Mouse (Mus musculus) lung, embryonic 15.5 days (tissue): ENCODE results near the gene Cdc42bpa. TPM values are rescaled to one million over a fixed set of nuclear protein-coding genes. Genes with fewer than 3 reads are reported as not detected.

Experiments used
- ATAC-seq: fragments of 200-750 bp; cut with Nextera tagmentation; 2 replicates; pipeline ENCODE4 v1.8.0; 2017; ENCODE audit warnings: moderate number of reproducible peaks, borderline replicate concordance; ENCODE audit not compliant: low FRiP score, low TSS enrichment; ENCODE audit errors: extremely low read depth
- H3K27ac ChIP-seq: fragments of 300-500 bp; sonication (generic); 2 replicates; pipeline ENCODE4 v1.5.1; 2015; ENCODE audit warnings: moderate library complexity, mild to moderate bottlenecking, inconsistent platforms
- H3K27me3 ChIP-seq: fragments of 300-500 bp; sonication (generic); 2 replicates; pipeline ENCODE4 v1.6.1; 2015; ENCODE audit warnings: inconsistent platforms
- H3K36me3 ChIP-seq: fragments of 300-500 bp; sonication (generic); 2 replicates; pipeline ENCODE4 v1.6.1; 2015; ENCODE audit warnings: inconsistent platforms
- H3K4me1 ChIP-seq: fragments of 300-500 bp; sonication (generic); 2 replicates; pipeline ENCODE4 v1.6.1; 2015; ENCODE audit warnings: inconsistent platforms
- H3K4me2 ChIP-seq: fragments of 300-500 bp; sonication (generic); 2 replicates; pipeline ENCODE4 v1.6.1; 2015; ENCODE audit warnings: inconsistent platforms, mild to moderate bottlenecking, moderate library complexity
- H3K4me3 ChIP-seq: fragments of 300-500 bp; sonication (generic); 2 replicates; pipeline ENCODE4 v1.5.1; 2015; ENCODE audit warnings: mild to moderate bottlenecking, inconsistent platforms
- H3K9ac ChIP-seq: fragments of 300-500 bp; sonication (generic); 2 replicates; pipeline ENCODE4 v1.6.1; 2015; ENCODE audit warnings: inconsistent platforms
- H3K9me3 ChIP-seq: fragments of 300-500 bp; sonication (generic); 2 replicates; pipeline ENCODE4 v1.6.1; 2016; ENCODE audit warnings: inconsistent platforms
- WGBS: fragments of 180-500 bp; shearing (Covaris S2); methylation state at CpG from one replicate; pipeline ENCODE4 v1.1.7; 2015; 5-methylcytosine and 5-hydroxymethylcytosine counted together
- polyA plus RNA-seq: library from polyadenylated mRNA; unstranded; fragments of >200 nt; fragmentation: Nextera tagmentation; extraction: Ambion mirVana; gene quantifications from 2 replicates; pipeline ENCODE4 v1.2.1, GENCODE M21; 2015

The Cdc42bpa gene
- polyA plus RNA-seq, 1 experiment from 2014 or later, result 12.6 TPM

DNA sequence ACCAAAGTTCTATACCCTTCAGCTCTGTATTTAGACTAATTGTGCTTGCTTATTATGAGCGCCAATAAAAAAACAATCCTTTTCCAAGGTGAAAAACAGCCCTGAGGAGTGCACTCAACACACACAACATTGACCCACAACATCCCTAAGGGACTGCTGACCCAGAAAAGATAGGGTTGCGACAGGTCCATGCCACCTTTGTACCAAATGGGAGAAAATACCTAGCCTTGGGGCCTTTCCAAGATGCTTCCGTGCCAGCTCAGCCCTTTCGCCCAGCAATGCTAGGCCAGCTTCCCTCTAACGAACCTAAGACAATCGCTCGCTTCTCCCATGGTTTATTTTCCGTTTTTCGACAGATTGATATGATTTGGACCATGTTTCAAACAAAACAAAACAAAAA, 236.2 kb downstream of the Cdc42bpa start:
- Histone ChIP-seq H3K4me1 (peaks cover 8% of the 10 kb centered on the region; the same call in 1 of the 2 replicates), H3K36me3 (no peaks in the 10 kb centered on the region), H3K9me3 (no peaks in the 10 kb centered on the region), H3K9ac (no peak overlapping the region), H3K4me3 (peak overlapping the region; percentile 67; the same call in 1 of the 2 replicates), H3K27me3 (no peaks in the 10 kb centered on the region), H3K27ac (no peak overlapping the region), H3K4me2 (peak overlapping the region; percentile 97)
- WGBS, result 83% methylated on average over 9 of the region's 9 CpGs
- ATAC-seq, result no peak

DNA sequence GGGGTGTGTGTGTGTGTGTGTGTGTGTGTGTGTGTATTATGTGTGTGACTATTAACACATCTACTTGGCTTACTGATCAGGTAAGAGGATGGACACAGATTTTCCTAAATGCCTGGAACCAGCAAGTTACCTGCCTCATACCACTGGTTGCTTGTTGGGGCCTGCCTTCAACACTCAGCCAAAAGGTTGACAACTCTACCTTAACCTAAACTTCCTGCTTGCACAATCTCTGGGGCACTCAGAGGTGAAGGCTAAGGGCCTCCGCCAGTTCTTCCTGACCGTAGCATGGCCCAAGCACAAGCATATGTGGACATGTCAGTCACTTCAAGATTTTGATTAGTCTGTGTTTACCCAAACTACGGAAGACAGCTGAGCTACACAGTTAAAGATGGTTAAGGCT, 237.7 kb downstream of the Cdc42bpa start:
- Histone ChIP-seq H3K4me3 (no peak overlapping the region), H3K4me2 (no peak overlapping the region), H3K9ac (no peak overlapping the region), H3K27me3 (no peaks in the 10 kb centered on the region), H3K4me1 (peaks cover 8% of the 10 kb centered on the region; the same call in 1 of the 2 replicates), H3K36me3 (no peaks in the 10 kb centered on the region), H3K9me3 (no peaks in the 10 kb centered on the region), H3K27ac (no peak overlapping the region)
- WGBS, result 51% methylated on average over 3 of the region's 3 CpGs
- ATAC-seq, result no peak

DNA sequence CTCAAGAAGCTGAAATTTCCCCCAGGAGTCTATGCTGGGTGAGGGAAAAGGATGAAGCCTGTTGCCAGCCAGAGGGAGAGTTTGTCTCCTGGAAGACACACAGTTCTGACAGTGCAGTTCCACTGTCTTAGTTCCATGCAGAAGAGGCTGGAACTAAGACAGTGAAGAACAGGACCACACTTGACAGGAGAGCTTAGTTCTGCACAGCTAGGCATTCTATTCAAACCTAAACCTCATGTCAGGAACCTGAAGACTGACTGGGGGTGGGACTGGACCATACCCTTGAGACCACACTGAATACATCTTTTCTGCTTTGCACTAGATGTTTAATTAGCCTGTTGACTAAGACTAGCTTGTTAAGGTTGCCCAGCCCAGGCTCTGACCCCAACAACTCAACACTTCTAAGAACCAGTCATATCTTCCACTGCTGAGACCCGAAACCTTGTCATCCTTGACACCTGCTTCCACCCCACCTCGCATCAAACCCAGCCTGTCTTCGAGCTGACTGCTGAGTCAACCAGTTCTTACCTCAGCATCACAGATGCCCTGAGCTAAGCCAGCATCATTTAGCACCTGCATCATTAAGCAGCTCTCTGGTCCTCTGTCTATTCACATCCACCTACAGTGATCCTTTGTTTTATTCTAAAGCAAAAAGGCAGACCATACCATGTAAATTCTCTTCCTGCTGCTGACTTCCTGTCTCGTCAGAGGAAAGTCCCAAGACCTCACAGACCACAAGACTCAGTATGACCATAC, 238.9 kb downstream of the Cdc42bpa start, which contains the start of gene Coq8a:
Gene Coq8a (minus strand): TSS at position 644 of the 756 bp plus-strand sequence.
- Histone ChIP-seq H3K9ac (no peak within 1 kb of the TSS), H3K4me2 (no peak within 1 kb of the TSS), H3K4me3 (no peak within 1 kb of the TSS), H3K4me1 (peaks cover 8% of the 10 kb centered on the region; the same call in 1 of the 2 replicates), H3K9me3 (no peaks in the 10 kb centered on the region), H3K27me3 (no peaks in the 10 kb centered on the region), H3K27ac (no peak within 1 kb of the TSS), H3K36me3 (no peaks in the 10 kb centered on the region)
- no peak for ATAC-seq
- WGBS, result 58% methylated on average over 4 of the region's 4 CpGs

DNA sequence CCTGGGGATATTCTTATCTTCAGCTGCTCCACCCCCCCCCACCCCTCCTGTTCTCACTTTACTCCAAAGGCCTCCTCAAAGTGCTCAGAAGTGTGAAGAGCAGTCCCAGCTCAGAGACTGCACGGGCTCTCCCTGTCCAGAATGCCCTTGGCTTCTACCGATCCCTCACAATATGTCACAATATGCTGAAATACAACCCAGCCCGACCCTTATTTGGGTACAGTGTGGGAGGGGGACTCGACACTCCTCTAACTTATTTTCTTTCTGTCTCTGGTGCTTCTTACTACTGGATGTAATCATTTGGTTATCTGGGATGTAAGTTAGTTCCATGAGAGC, 239.4 kb downstream of the Cdc42bpa start:
- Histone ChIP-seq H3K27me3 (no peaks in the 10 kb centered on the region), H3K36me3 (no peaks in the 10 kb centered on the region), H3K4me1 (peaks cover 8% of the 10 kb centered on the region; the same call in 1 of the 2 replicates), H3K9me3 (no peaks in the 10 kb centered on the region), H3K4me2 (no peak overlapping the region), H3K27ac (no peak overlapping the region), H3K9ac (no peak overlapping the region), H3K4me3 (no peak overlapping the region)
- 55% methylated on average over 4 of the region's 4 CpGs for WGBS
- no peak for ATAC-seq

DNA sequence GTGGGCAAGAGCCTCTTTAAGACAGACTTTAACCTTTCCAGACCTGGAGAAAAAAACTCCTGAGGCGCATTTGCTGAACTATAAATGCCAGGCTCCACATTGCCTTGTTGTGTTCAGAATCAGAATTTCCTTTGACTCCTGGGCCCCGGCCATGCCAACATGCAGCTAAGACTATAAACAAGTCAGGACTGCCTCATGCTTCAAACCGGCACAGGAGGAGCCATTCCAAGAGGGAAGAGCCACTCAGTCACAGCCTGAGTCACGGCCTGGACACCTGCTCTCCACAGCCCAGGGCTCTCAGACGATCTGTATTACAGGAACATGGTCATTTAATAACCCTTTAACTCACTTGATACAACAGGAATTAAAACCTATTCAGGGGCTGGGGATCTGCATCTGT, 240.4 kb downstream of the Cdc42bpa start:
- Histone ChIP-seq H3K36me3 (no peaks in the 10 kb centered on the region), H3K4me2 (no peak overlapping the region), H3K9ac (no peak overlapping the region), H3K27me3 (no peaks in the 10 kb centered on the region), H3K4me3 (no peak overlapping the region), H3K9me3 (no peaks in the 10 kb centered on the region), H3K27ac (no peak overlapping the region), H3K4me1 (no peaks in the 10 kb centered on the region)
- no peak for ATAC-seq
- WGBS, result 48% methylated on average over 5 of the region's 5 CpGs

DNA sequence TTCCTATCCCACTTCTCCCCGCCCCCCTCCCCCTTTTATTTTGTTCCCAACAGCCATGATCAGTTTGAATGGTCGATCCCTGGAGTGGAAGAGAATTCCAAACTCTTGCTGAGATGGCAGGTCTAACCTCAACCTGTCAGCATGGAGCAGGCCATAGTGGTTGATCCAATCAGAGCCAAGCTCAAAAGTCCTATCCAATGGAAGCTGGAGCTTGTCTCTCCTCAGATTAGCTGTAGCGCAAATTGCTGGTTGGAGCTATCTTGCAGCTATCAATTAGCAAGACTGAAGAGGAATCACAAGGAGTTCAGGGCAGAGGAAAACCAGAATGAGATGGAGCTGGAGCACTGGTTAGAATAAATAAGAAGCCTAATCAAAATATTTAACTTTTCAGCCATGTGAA, 248.1 kb downstream of the Cdc42bpa start:
- Histone ChIP-seq H3K9ac (no peak overlapping the region), H3K27me3 (no peaks in the 10 kb centered on the region), H3K4me1 (no peaks in the 10 kb centered on the region), H3K4me2 (no peak overlapping the region), H3K9me3 (no peaks in the 10 kb centered on the region), H3K36me3 (no peaks in the 10 kb centered on the region), H3K4me3 (no peak overlapping the region), H3K27ac (no peak overlapping the region)
- 75% methylated on average over 3 of the region's 3 CpGs for WGBS
- no peak for ATAC-seq

DNA sequence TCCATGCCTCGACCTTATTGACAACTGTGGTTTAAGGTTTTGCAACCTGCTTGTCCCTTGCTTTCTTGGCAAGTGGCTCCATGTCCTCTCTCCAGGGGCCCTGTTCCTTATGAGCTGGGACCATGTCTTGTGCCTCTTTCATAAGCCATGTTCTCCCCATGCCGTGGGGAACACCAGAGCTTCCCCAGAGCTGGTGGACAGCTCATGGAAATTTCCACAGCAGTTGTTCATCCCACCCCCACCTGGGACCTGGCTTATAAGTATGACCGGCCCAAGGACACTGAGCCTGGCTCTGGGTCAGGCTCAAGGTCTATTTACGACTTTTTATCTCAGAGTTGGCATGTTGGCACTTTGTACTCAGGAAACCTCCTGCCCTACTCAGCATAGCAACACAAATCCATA, 249.8 kb downstream of the Cdc42bpa start:
- WGBS, result 65% methylated on average over 4 of the region's 4 CpGs
- Histone ChIP-seq H3K4me1 (no peaks in the 10 kb centered on the region), H3K36me3 (no peaks in the 10 kb centered on the region), H3K27me3 (no peaks in the 10 kb centered on the region), H3K4me3 (no peak overlapping the region), H3K4me2 (no peak overlapping the region), H3K27ac (no peak overlapping the region), H3K9ac (no peak overlapping the region), H3K9me3 (no peaks in the 10 kb centered on the region)
- ATAC-seq, result no peak

DNA sequence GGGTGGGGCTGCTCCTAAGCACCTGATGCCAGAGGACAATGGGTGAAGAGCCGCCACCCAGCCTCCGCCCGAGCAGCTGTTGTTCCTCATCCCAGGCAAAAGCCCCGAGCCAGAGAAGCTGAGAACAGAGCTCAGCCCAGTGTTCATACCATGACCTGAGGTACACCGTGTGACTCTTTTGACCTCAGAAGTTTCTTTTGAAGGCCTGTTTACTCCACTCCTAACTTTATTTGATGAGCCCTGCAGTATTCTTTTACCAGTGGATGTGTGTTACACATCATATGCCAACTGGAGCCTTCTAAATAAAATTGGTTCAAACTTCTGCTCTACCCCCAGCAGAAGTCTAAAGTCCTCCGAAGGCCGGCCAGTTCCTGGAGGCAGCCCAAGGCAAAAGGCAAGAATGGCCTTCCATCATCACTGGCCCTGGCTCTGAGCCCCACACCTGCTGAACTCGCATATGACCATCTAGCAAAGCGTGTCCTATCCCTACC, 250.6 kb downstream of the Cdc42bpa start:
- H3K4me2 ChIP-seq, result no peak overlapping the region
- no peak for ATAC-seq
- no peak overlapping the region for H3K4me3 ChIP-seq
- H3K9ac ChIP-seq, result no peak overlapping the region
- no peak overlapping the region for H3K27ac ChIP-seq
- no peaks in the 10 kb centered on the region for H3K27me3 ChIP-seq
- WGBS, result 77% methylated on average over 9 of the region's 9 CpGs
- no peaks in the 10 kb centered on the region for H3K36me3 ChIP-seq
- H3K4me1 ChIP-seq, result no peaks in the 10 kb centered on the region
- H3K9me3 ChIP-seq, result no peaks in the 10 kb centered on the region

DNA sequence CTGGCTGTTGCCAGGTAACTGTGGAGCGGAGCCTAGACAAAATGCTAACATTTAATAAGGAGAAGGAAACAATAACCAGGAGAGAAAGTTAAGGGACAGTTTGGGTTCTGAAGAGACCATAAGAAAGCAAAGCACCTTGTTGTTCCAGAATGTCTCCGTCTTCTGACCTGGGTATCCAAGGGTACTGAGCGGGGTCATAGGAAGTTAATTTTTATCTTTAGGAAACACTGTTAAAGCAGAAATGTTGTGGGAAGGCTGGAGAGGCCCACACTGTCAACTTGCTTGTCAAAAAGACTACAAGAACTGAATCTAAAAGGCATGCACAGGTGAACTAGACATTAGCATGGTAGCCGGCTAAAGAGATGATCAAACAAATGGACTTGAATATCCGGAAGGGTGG, 252.6 kb downstream of the Cdc42bpa start:
- WGBS, result 57% methylated on average over 5 of the region's 5 CpGs
- Histone ChIP-seq H3K4me1 (no peaks in the 10 kb centered on the region), H3K4me3 (no peak overlapping the region), H3K4me2 (no peak overlapping the region), H3K27ac (no peak overlapping the region), H3K36me3 (no peaks in the 10 kb centered on the region), H3K27me3 (no peaks in the 10 kb centered on the region), H3K9ac (no peak overlapping the region), H3K9me3 (no peaks in the 10 kb centered on the region)
- no peak for ATAC-seq

DNA sequence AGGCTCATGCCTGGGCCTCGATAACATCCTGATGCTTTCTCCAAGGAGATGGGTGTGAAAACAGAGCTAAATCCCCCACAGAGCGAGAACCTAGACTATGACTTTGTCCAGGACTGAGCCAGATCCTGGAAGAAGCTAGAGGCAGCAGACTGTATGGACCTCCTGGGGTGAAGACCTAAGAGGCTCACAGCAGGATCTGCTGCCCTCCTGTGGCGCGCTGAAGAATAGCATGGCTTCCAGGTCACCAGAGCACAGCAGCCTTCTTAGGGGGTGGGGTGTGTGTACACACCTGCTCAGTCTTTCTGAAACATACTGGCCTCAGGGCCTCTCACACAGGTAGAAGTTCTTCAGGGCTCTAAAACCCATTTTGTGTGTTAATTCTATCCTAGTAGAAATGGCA, 254.8 kb downstream of the Cdc42bpa start:
- peak; percentile 64; the same call in 1 of the 2 replicates for ATAC-seq
- WGBS, result 16% methylated on average over 4 of the region's 4 CpGs

More for the DNA sequence above, 254.8 kb downstream of the Cdc42bpa start:
- Histone ChIP-seq H3K27ac (no peak overlapping the region), H3K4me2 (no peak overlapping the region), H3K4me1 (no peaks in the 10 kb centered on the region), H3K4me3 (no peak overlapping the region), H3K9ac (no peak overlapping the region), H3K27me3 (no peaks in the 10 kb centered on the region), H3K9me3 (no peaks in the 10 kb centered on the region), H3K36me3 (no peaks in the 10 kb centered on the region)
